Comparison of ENCODE assay signal across 32 mouse cellular contexts in genomic region chr17:37075766-37076165, GRCm38 (mm10). TPM values are rescaled to one million over a fixed set of nuclear protein-coding genes. Genes with fewer than 3 reads are reported as not detected.
DNase-seq lines count a peak whose midpoint lies in the region; ATAC-seq and TF ChIP-seq lines count a peak whose summit lies in the region.
"Had no signal": no experiment of that assay in that cellular context is flagged by ENCODE, and none has a peak within 500 bp of the region (broad histone marks: within the 10 kb centered on the region; RNA-seq: fewer than 3 reads in every experiment).

No protein-coding gene starts in this region.

- WGBS in heart, embryonic 12.5 days, result 61% methylated on average over 2 of the region's 2 CpGs

- H3K4me1 ChIP-seq in heart, embryonic 12.5 days (replicated peaks), result 0 out of 2 replicates have a peak, but pooled peaks cover 6% of the 10 kb centered on the region
- H3K4me1 ChIP-seq in E14TG2a.4 (replicated peaks; ENCODE audit: low read depth, low read length), result peaks cover 87% of the 10 kb centered on the region
- H3K4me1 ChIP-seq: intestine, embryonic 15.5 days had no signal

- H3K9ac ChIP-seq in heart, embryonic 12.5 days, result no peak overlapping the region
- H3K9ac ChIP-seq: forebrain, embryonic 13.5 days; hindbrain, embryonic 12.5 days; hindbrain, embryonic 15.5 days; intestine, embryonic 15.5 days had no signal

- no peak overlapping the region for H3K27ac ChIP-seq in heart, embryonic 12.5 days (ENCODE audit: poor library complexity, severe bottlenecking)
- H3K27ac ChIP-seq: forebrain, embryonic 10.5 days; forebrain, embryonic 13.5 days; heart, adult 2 months; heart, embryonic 10.5 days; hindbrain, embryonic 12.5 days; hindbrain, embryonic 15.5 days; intestine, embryonic 15.5 days had no signal

- peak; percentile 72 for DNase-seq in heart, adult 11 months
- DNase-seq in 3T3-L1 (ENCODE audit: low read depth, low spot score), result peak; percentile 52
- DNase-seq in NIH3T3 (ENCODE audit: low read depth), result peak; percentile 49
- DNase-seq: adrenal gland, adult 2 months; adrenal gland, postnatal 14 days; cerebellum, adult 11 months; cerebellum, adult 2 months; cerebellum, postnatal 10 days; gastrocnemius, postnatal 25 days; heart, adult 2 months; kidney, adult 11 months had no signal

- H3K27me3 ChIP-seq in heart, embryonic 12.5 days (replicated peaks), result no peaks in the 10 kb centered on the region
- no peaks in the 10 kb centered on the region for H3K27me3 ChIP-seq in E14TG2a.4 (ENCODE audit: insufficient read depth, low read length)
- H3K27me3 ChIP-seq: forebrain, embryonic 13.5 days; hindbrain, embryonic 12.5 days; hindbrain, embryonic 15.5 days; intestine, embryonic 15.5 days; Patski had no signal

- H3K9me3 ChIP-seq in heart, embryonic 12.5 days (replicated peaks), result no peaks in the 10 kb centered on the region
- no peaks in the 10 kb centered on the region for H3K9me3 ChIP-seq in E14TG2a.4 (ENCODE audit: low read length)
- H3K9me3 ChIP-seq: forebrain, embryonic 10.5 days; forebrain, embryonic 13.5 days; heart, embryonic 10.5 days; hindbrain, embryonic 12.5 days; hindbrain, embryonic 15.5 days; intestine, embryonic 15.5 days had no signal

- ATAC-seq in heart, embryonic 12.5 days (ENCODE audit: insufficient number of reproducible peaks, low FRiP score), result no peak
- ATAC-seq in monocyte, adult 5-6 weeks (replicated peaks; ENCODE audit: insufficient number of reproducible peaks, low FRiP score, low TSS enrichment, poor library complexity, severe bottlenecking), result no peak
- ATAC-seq: forebrain, embryonic 13.5 days; forebrain, embryonic 16.5 days; intestine, embryonic 15.5 days; Patski had no signal

- no peak overlapping the region for H3K4me3 ChIP-seq in heart, embryonic 12.5 days
- H3K4me3 ChIP-seq in E14TG2a.4 (replicated peaks; ENCODE audit: low read length), result 0 out of 2 replicates have a peak overlapping the region, but pooled peaks have one; percentile 13
- H3K4me3 ChIP-seq: forebrain, embryonic 10.5 days; forebrain, embryonic 13.5 days; heart, adult 2 months; heart, embryonic 10.5 days; hindbrain, embryonic 12.5 days; hindbrain, embryonic 15.5 days; intestine, embryonic 15.5 days had no signal

- peaks cover 36% of the 10 kb centered on the region for H3K36me3 ChIP-seq in heart, embryonic 12.5 days
- H3K36me3 ChIP-seq in E14TG2a.4 (ENCODE audit: insufficient read depth, low read length), result peaks cover 71% of the 10 kb centered on the region

- no peak for TF ChIP-seq CTCF in E14TG2a.4 (conservative IDR thresholded peaks at IDR 0.05; ENCODE audit: low read length)

- H3K4me2 ChIP-seq in heart, embryonic 12.5 days, result no peak overlapping the region
- H3K4me2 ChIP-seq: forebrain, embryonic 13.5 days; hindbrain, embryonic 12.5 days; hindbrain, embryonic 15.5 days; intestine, embryonic 15.5 days had no signal

RNA-seq across cellular contexts. Expression of gene Olfr90, which starts 12.5 kb away (rescaled TPM):
- polyA plus RNA-seq in heart, embryonic 12.5 days (2016; fragmentation: Nextera tagmentation; extraction: Ambion mirVana), result 0.08 TPM in 1 of 2 replicates, not detected in the other
- total RNA-seq in monocyte, adult 5-6 weeks (2017), result not detected in 3 replicates
- total RNA-seq: adrenal gland, adult 2 months; adrenal gland, postnatal 14 days; gastrocnemius, adult 8-10 months; gastrocnemius, postnatal 25 days; heart, adult 2 months; heart, postnatal 25 days; hematopoietic stem cell, adult 5-6 weeks had no signal
- polyA plus RNA-seq: adrenal gland, adult 2 months; cerebellum, adult 2 months; embryonic facial prominence, embryonic 11.5 days; embryonic facial prominence, embryonic 14.5 days; forebrain, embryonic 10.5 days; forebrain, embryonic 16.5 days; frontal cortex, adult 2 months; gonadal fat pad, adult 2 months; heart, adult 2 months; heart, embryonic 10.5 days; heart, embryonic 14.5 days; heart, postnatal 0 days; intestine, embryonic 15.5 days; Patski had no signal

RNA-seq across cellular contexts. Expression of gene Olfr91, which starts 22.3 kb away (rescaled TPM):
- polyA plus RNA-seq in heart, embryonic 12.5 days (2016; fragmentation: Nextera tagmentation; extraction: Ambion mirVana), result 0.05 TPM in 1 of 2 replicates, not detected in the other
- total RNA-seq in monocyte, adult 5-6 weeks (2017), result not detected in 3 replicates
- total RNA-seq: adrenal gland, adult 2 months; adrenal gland, postnatal 14 days; adrenal gland, postnatal 4 days; gastrocnemius, adult 8-10 months; gastrocnemius, postnatal 25 days; heart, adult 2 months; heart, postnatal 25 days; hematopoietic stem cell, adult 5-6 weeks had no signal
- polyA plus RNA-seq: adrenal gland, adult 2 months; cerebellum, adult 2 months; embryonic facial prominence, embryonic 11.5 days; forebrain, embryonic 10.5 days; forebrain, embryonic 13.5 days; forebrain, embryonic 16.5 days; frontal cortex, adult 2 months; gonadal fat pad, adult 2 months; heart, adult 2 months; heart, embryonic 10.5 days; heart, embryonic 14.5 days; heart, postnatal 0 days; hindbrain, embryonic 15.5 days; intestine, embryonic 15.5 days; Patski had no signal

RNA-seq across cellular contexts. Expression of gene Gabbr1, which starts 30.0 kb away (rescaled TPM):
- polyA plus RNA-seq in heart, embryonic 12.5 days (2016; fragmentation: Nextera tagmentation; extraction: Ambion mirVana), result 8.3 and 8.6 TPM in 2 replicates
- total RNA-seq in monocyte, adult 5-6 weeks (2017), result 20.1 to 24.2 TPM (median 24.1 TPM) in 3 replicates

RNA-seq across cellular contexts. Expression of gene Olfr92, which starts 44.1 kb away (rescaled TPM):
- not detected in 2 replicates for polyA plus RNA-seq in heart, embryonic 12.5 days (2016; fragmentation: Nextera tagmentation; extraction: Ambion mirVana)
- 0.48 TPM in 1 of 3 replicates, not detected in the others for total RNA-seq in monocyte, adult 5-6 weeks (2017)
- total RNA-seq: adrenal gland, adult 2 months; adrenal gland, postnatal 14 days; adrenal gland, postnatal 4 days; gastrocnemius, adult 8-10 months; gastrocnemius, postnatal 25 days; heart, adult 2 months; heart, postnatal 25 days; hematopoietic stem cell, adult 5-6 weeks had no signal
- polyA plus RNA-seq: adrenal gland, adult 2 months; cerebellum, adult 2 months; embryonic facial prominence, embryonic 11.5 days; embryonic facial prominence, embryonic 14.5 days; forebrain, embryonic 10.5 days; forebrain, embryonic 13.5 days; forebrain, embryonic 16.5 days; frontal cortex, adult 2 months; gonadal fat pad, adult 2 months; heart, adult 2 months; heart, embryonic 10.5 days; heart, embryonic 14.5 days; heart, postnatal 0 days; hindbrain, embryonic 12.5 days; hindbrain, embryonic 15.5 days; intestine, embryonic 15.5 days; Patski had no signal

RNA-seq across cellular contexts. Expression of gene Mog, which starts 52.6 kb away (rescaled TPM):
- 0.10 TPM in 1 of 2 replicates, not detected in the other for polyA plus RNA-seq in heart, embryonic 12.5 days (2016; fragmentation: Nextera tagmentation; extraction: Ambion mirVana)
- total RNA-seq in monocyte, adult 5-6 weeks (2017), result not detected in 3 replicates
- total RNA-seq: adrenal gland, adult 2 months; adrenal gland, postnatal 14 days; adrenal gland, postnatal 4 days; gastrocnemius, adult 8-10 months; gastrocnemius, postnatal 25 days; heart, adult 2 months; heart, postnatal 25 days; hematopoietic stem cell, adult 5-6 weeks had no signal
- polyA plus RNA-seq: adrenal gland, adult 2 months; gonadal fat pad, adult 2 months; heart, adult 2 months; heart, embryonic 14.5 days; heart, postnatal 0 days had no signal
